Mouse (Mus musculus) left cerebral cortex, postnatal 4 days (tissue): Measurements from ENCODE around the gene Csta1. TPM values are rescaled to one million over a fixed set of nuclear protein-coding genes. Genes with fewer than 3 reads are reported as not detected.

Experiments
- DNase-seq: peaks from one replicate; pipeline ENCODE4 v3.0.0-alpha.2; 2022
- intact Hi-C: fragments of 180-260 bp; cut with DNase I; formaldehyde crosslinking; loops from one replicate; pipeline ENCODE4 v1.15.1; 2025
- total RNA-seq, 2 experiments: library from RNA; stranded (reverse); gene quantifications; 2 replicates each; pipeline ENCODE4 v1.2.3; 2021

Csta1 gene
- total RNA-seq, 2 experiments from 2014 or later, result not detected

- intact Hi-C loops, result no loop called here
- peak; percentile 94 for DNase-seq
Measured at GRCm38 (mm10) chr16:36071450-36072379, 59.3 kb downstream of the Csta1 start, which contains the start of the genes Fam162a and Ccdc58. Fam162a (minus strand) TSS chr16:36071594. Ccdc58 (plus strand) TSS chr16:36071685.

DNA sequence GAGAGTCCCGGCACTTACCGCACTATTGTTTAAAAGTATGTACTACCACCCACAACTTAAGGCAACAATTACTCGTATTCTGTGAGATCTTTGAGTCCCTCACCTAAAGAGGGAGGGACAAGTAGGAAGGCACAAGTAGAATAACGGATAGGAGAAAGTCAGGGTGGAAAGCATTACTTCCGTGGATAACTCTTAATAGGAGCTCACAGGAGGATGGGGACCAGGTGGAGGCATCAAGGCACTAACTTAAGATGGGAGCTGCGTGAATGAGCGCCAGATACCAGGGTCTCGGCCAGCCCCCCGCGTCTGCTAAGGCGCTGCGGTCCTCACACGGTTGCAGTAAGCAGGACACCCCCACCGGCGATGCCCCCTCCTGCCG is 60.0 kb downstream of the Csta1 start:
- no peak for DNase-seq
- intact Hi-C loops, result no loop called here

Other genes starting within 250 kb of the Csta1 start
- 1 to 10 TPM; 2.0 to 2.4 TPM for gene Parp9, start 192.8 kb downstream of the Csta1 start, total RNA-seq
- gene Dtx3l, start 192.1 kb downstream of the Csta1 start, total RNA-seq, result 1 to 10 TPM; 2.2 TPM
- gene Kpna1, start 152.5 kb downstream of the Csta1 start, total RNA-seq, result 10 to 100 TPM; 92.1 to 96.8 TPM
- 1 to 10 TPM; 6.8 to 7.0 TPM for gene Wdr5b, start 90.1 kb downstream of the Csta1 start, total RNA-seq
- 10 to 100 TPM; 55.9 to 61.0 TPM for gene Fam162a, start 59.6 kb downstream of the Csta1 start, total RNA-seq
- gene Ccdc58, start 59.6 kb downstream of the Csta1 start, total RNA-seq, result 10 to 100 TPM; 19.0 to 21.1 TPM
- gene Stfa2l1, start 25.6 kb upstream of the Csta1 start, total RNA-seq, result not detected
- gene Gm5483, start 53.0 kb upstream of the Csta1 start, total RNA-seq, result under 1 TPM in 1 of 2 experiments, not detected in 1; 0.26 TPM
- not detected for gene Gm5416, start 79.2 kb upstream of the Csta1 start, total RNA-seq
- gene 2010005H15Rik, start 90.2 kb upstream of the Csta1 start, total RNA-seq, result not detected
- gene Stfa1, start 145.7 kb upstream of the Csta1 start, total RNA-seq, result not detected
- not detected for gene BC117090, start 203.1 kb upstream of the Csta1 start, total RNA-seq
- gene BC100530, start 236.5 kb upstream of the Csta1 start, total RNA-seq, result not detected